Mouse (Mus musculus): ENCODE data around the gene Tenm4.

GRCm38 (mm10) chr7:96746706-96747105 is 575.7 kb downstream of the Tenm4 start:
- TF ChIP-seq MAFK (IDR thresholded peaks at IDR 0.05; ENCODE audit: insufficient read depth, low read depth, low read length): no peak
- TF ChIP-seq ZC3H11A (IDR thresholded peaks at IDR 0.05; ENCODE audit: borderline replicate concordance, low read depth, low read length): no peak
- TF ChIP-seq CHD2 (IDR thresholded peaks at IDR 0.05; ENCODE audit: low read depth, low read length): no peak
- TF ChIP-seq ZNF384 (IDR thresholded peaks at IDR 0.05; ENCODE audit: low read depth, low read length): no peak
- TF ChIP-seq HCFC1 (IDR thresholded peaks at IDR 0.05; ENCODE audit: borderline replicate concordance, insufficient read depth, low read length): no peak
